Mouse (Mus musculus) right cerebral cortex, adult 18-20 months (tissue): Measurements from ENCODE around the gene Nectin4.

Experiments
- DNase-seq: peaks from one replicate; pipeline ENCODE4 v3.0.0; 2022; ENCODE audit warnings: mixed read lengths

Gene Nectin4

DNA sequence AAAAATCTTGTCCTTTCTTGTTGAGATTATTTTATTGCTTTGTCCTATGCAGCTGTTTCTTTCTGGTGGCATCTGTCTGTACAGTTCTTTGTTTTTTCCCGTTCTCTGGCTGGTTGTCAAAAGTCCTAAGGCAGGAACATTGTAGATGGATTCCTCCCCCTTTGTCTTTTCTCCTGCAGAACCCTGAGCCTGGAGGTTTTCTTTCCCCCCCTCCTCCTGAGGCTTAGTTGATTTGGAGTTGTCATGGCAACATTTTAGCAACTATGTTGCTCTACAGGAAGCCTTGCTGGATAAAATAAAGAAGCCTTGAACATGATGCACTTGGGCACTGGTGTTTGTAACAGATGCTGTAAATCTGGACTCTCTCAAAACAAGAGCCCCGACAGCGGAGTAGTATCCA lies 42.5 kb downstream of the Nectin4 start:
- DNase-seq, result peak; percentile 26

DNA sequence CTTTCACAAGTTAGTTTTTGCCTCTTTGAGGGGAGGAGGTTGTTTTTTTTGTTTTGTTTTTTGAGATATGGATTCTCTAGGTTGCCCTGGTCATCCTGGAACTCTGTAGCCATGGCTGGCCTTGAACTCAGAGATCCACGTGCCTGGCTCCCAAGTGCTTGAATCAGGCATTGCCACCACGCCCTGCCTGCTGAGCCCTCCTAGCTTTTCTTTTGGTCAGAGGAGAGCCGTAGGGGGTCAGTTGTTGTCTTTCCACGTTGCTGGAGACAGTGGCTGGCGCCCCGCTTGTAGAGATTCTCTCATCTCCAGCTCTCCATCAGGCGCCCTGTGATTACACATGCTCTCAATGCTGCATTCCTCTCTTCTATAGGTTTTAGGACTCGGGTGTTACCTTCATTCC lies 43.7 kb downstream of the Nectin4 start:
- no peak for DNase-seq

DNA sequence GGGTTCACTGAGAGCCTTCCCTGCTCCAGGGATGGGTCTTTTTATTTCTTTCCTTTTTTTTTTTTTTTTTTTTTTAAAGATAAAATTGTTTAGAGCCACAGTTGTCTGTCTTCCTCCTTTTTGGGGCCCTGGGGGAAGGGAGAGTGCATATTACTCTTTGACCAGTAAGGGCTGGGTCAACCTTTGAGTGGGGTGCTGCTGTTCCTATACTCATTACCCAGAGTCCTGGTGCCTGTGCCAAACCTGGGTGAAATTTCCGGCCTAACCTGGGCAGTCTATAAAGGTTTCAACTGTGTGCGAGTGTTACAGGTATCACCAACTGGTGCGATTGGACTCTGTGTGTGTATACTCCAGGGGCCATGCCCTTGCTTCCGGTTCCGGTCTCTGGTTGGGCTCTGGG lies 48.8 kb downstream of the Nectin4 start, which contains the start of gene Tstd1:
Gene Tstd1, plus strand, starts transcription at position 213 of the 400 bp plus-strand sequence.
- no peak for DNase-seq

DNA sequence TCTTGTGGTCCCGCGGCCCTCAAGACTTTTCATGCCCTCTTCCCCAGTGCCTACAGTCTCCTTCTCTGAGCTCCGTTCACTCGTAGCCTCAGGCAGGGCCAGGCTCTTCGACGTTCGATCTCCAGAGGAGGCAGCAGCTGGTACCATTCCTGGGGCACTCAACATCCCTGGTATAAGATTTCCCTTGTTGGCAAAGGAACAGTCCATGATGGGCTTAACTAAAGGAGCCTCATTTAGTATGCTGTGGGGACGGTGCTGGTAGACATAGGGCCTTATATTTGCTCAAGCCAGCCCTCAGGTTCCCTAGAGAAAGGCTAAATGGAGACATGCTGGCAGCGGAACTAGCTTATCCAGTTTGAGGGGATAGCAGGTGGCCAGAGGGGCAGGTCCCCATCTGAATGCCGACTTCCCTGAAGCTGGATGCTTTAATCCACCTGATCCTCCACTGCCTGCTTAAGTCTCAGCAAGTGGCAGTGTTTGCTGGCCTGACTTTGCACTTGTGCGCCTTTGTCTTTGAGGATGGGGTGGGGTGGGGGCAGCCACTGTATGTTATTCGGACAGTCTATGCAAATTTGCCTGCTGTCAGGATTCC lies 49.5 kb downstream of the Nectin4 start:
- no peak for DNase-seq

DNA sequence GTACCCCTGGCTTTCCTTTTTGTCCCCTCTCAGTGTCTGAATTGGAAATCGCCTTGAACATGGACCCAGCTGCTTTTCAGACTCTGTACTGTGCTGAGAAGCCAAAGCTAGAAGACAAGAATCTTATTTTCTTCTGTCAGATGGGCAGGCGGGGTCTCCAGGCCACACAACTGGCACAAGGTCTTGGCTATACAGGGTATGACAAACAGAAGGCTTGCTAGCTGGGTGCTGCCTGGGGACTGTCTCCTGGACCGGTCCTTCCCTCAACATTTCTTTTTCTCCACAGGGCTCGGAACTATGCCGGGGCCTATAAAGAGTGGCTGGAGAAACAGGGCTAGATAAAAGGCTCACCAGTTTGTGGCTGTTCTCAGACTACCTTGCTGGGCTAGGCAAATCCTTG lies 50.0 kb downstream of the Nectin4 start:
- no peak for DNase-seq

DNA sequence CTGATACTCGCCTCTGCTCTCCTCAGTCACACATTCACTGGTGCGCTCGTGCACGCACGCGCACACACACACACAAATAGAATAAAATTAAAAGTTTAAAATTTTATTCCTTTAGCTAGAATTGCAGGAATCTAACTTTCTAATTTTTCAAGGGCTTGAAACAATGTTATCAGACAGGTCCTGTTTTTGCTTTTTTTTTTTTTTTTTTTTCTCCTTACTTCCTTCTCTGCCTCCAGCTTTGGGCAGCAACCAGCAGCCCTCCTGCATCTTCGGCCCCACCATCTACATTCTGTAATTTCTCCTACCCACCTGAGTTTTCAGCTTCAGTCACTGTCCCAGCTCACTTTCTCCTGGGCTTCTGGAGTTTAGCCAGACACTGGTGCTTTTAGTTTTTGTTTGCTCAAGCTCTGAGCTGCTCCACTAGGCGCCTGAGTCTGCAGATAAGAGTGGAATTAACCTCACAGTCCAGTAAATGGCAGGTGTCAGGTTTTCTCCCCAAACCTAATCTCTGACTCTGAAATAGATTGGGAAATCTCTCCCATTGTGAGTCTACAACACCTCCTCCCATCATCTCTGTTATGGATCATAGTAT lies 52.7 kb downstream of the Nectin4 start:
- no peak for DNase-seq

DNA sequence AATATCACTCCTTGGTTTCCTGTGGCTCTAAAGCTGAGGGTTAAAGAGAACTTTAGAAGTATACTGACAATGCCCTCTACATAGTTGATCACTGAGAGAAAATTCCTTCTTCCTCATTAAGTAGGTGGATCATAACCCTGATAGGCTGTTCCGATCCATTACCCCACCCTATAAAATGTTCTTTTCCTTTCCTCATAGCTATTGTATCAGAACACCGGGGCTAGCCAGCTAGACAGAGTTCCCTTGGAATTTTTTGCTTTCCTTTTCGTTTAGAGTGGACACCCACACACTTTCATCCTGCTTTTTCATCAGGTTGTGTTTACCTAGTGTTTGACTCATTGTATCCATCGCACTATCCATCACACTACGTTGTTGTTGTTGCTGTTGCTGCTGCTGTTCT lies 54.7 kb downstream of the Nectin4 start:
- DNase-seq, result no peak

DNA sequence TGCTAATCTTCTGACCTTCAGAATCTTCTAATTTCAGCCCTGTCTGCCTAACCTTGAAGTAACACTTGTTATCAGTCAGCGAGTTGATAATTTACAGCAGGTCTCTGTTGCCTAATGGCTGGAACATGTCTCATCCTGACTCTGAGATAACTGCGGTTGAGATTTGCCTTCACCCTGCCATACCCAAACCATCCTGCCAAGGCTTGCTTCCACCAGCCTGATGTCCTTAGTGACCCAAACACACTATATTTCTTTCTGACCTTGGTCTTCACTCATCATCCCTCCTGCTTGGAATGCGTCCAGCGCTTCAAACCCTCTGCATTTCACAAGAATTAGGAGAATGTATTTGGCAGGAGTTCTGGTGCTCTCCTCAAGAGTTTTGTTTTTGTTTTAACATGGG lies 55.2 kb downstream of the Nectin4 start:
- no peak for DNase-seq

DNA sequence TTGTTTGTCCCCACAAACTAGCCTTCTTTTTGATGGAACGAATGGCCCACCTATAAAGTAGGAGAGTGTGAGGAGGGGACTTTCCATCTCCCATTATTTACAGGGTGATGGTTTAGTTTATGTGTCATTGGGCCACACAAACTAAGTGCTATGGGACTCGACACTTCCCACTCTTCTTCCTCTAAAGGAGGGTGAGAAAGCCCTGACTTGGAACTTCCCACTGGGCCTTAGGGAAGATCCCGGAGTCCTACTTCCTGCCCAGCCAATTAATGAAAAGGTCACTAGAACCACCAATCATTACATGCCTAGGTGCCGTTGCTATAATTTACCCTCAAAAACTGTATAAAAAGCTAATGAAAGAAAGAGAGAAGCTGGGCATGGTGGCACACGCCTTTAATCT lies 62.3 kb downstream of the Nectin4 start:
- no peak for DNase-seq

DNA sequence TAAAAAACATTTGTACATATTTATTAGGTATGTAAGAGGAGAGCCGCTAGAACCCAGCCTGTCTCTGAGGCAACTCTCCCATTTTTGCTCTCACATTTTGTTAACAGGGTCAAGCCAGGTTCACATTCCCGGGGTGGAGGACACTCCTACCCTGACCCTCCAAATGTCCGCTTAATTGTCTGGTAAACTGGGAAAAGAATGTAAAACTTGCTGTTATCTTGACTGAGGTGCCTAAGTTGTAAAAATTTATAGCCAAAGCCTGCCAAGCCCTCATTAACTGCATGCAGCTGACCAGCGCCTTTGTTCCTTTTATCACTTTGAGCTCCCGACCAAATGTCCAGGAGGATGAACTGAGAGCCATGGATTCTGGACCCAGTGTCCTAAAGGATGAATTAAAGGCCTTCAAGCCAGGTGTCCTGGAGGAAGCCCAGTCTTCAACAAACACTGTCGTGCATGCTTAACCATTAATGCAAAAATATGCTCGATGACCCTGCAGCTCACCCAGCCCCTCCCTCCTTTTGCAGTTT lies 65.5 kb downstream of the Nectin4 start:
- DNase-seq, result no peak

DNA sequence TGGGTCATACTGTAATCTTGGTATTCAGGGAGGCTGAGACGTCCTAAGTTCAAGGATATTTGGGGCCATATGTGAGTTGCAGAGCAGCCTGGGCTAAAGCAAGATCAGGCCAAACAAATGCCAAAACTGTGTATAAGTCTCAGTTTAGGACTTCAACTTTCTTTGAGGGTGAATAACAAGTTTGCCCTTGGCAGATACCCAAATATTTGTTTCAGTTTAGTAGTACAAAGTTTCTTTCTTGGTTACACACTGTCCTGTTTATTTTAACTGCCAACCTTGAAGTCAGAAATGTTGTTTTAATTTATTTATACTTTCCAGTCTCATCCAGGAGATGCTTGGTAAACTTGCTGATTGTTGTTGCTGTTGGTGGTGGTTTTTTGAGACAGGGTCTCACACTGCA lies 66.1 kb downstream of the Nectin4 start:
- no peak for DNase-seq

DNA sequence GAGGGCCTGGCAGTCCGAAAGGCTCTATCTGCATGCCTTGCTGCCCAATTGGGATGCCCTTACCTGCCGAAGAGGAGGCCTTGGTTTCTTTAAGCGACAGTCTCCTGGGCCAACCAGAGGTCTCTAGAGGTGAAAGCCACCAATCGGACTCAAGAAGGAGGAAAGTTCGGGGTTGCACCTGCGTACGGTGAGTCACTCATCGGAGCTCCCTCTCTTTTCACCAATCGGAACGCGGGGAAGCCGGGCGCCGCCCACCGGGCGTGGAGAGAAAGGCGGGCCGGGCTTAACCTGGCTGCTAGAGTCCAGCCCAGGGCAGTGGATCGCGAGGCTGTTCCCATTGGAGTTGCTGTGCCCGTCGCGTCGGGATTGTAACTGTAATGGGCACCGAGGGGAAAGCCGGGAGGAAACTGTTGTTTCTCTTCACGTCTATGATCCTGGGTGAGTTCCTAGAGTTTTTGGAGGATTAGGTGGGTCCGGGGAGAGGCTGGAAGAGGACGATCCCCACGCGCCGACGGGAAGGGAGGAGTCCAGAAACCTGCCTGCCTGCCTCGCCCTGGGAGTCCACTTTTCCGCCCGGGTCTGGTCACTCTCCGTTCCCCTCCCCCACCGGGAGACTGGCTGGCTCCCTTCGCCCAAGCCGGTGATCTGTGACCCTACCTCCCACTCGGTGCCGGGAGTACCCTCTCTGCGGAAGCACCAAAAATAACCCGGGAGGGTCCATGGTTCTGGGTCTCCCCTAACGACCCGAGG lies 67.5 kb downstream of the Nectin4 start, which contains the start of gene F11r:
Gene F11r, plus strand, starts transcription at position 272 of the 750 bp plus-strand sequence.
- peak; percentile 18 for DNase-seq
